11 mouse cellular contexts compared by ENCODE assay signal in genomic region chr10:33375474-33376029, GRCm38 (mm10).
"Had no signal": no experiment of that assay in that cellular context is flagged by ENCODE, and none has a peak within 500 bp of the region (broad histone marks: within the 10 kb centered on the region; RNA-seq: fewer than 3 reads in every experiment).

No protein-coding gene starts in this region.

- DNase-seq: kidney, adult 8-10 months; kidney, postnatal 25 days; left cerebral cortex, postnatal 4 days; lung, adult 18-20 months; lung, postnatal 36 days; right cerebral cortex, postnatal 14 days; thymus, postnatal 4 days had no signal

- H3K9me3 ChIP-seq: limb, embryonic 13.5 days; midbrain, embryonic 10.5 days; stomach, embryonic 15.5 days had no signal

- H3K4me2 ChIP-seq: limb, embryonic 13.5 days; stomach, embryonic 15.5 days had no signal

- H3K27ac ChIP-seq: limb, embryonic 13.5 days; liver, embryonic 14.5 days; midbrain, embryonic 10.5 days; stomach, embryonic 15.5 days had no signal

- H3K4me1 ChIP-seq: limb, embryonic 13.5 days; midbrain, embryonic 10.5 days; stomach, embryonic 15.5 days had no signal

- H3K27me3 ChIP-seq: limb, embryonic 13.5 days; stomach, embryonic 15.5 days had no signal

- H3K36me3 ChIP-seq: limb, embryonic 13.5 days; midbrain, embryonic 10.5 days; stomach, embryonic 15.5 days had no signal

- H3K9ac ChIP-seq: limb, embryonic 13.5 days; liver, embryonic 14.5 days; stomach, embryonic 15.5 days had no signal

- H3K4me3 ChIP-seq: limb, embryonic 13.5 days; midbrain, embryonic 10.5 days; stomach, embryonic 15.5 days had no signal
